Mouse (Mus musculus) lung, adult 2 months (tissue): ENCODE results near the gene Ogdhl.

Experiments used
- CTCF ChIP-seq: fragments of 200-500 bp; IDR thresholded peaks from 2 replicates; pipeline ENCODE4 v1.5.1; 2011; ENCODE audit warnings: mild to moderate bottlenecking, low read length, control low read depth; ENCODE audit not compliant: insufficient read depth
- POLR2A ChIP-seq: fragments of 200-500 bp; IDR thresholded peaks from 2 replicates; pipeline ENCODE4 v1.6.1; 2011; ENCODE audit warnings: low read depth, mild to moderate bottlenecking, control low read depth, low read length, borderline replicate concordance; ENCODE audit errors: extremely low read depth

DNA sequence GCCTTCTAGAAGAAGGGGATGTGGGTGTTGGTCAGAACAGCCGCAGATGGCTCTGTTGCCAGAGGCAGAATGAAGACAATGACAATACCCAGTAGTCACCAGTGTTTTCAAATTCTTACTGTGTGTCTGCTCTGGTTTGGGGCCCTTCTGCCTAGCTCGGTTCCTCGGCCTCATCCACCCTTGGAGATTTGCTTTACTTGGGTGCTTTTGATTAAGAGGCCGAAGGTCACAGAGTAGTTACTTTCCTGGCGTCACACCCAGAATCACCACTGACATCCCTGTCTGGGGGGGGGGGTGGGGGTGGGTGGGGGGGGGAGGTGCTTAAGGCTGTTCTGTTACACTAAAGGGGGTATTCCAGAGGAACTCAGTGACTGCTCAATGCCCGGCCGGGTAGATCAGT lies 42.5 kb downstream of the Ogdhl start:
- TF ChIP-seq CTCF: no peak
- no peak for TF ChIP-seq POLR2A
